ENCODE assay signal across 22 mouse cellular contexts in genomic region chr10:98695371-98695725, GRCm38 (mm10).
DNase-seq lines count a peak whose midpoint lies in the region; ATAC-seq and TF ChIP-seq lines count a peak whose summit lies in the region.
"Had no signal": no experiment of that assay in that cellular context is flagged by ENCODE, and none has a peak within 500 bp of the region (broad histone marks: within the 10 kb centered on the region; RNA-seq: fewer than 3 reads in every experiment).

No protein-coding gene starts in this region.

- H3K27ac ChIP-seq in intestine, embryonic 15.5 days, result no peak overlapping the region
- H3K27ac ChIP-seq in intestine, embryonic 16.5 days (ENCODE audit: low read length), result no peak overlapping the region
- no peak overlapping the region for H3K27ac ChIP-seq in stomach, embryonic 16.5 days (ENCODE audit: low read length)
- no peak overlapping the region for H3K27ac ChIP-seq in forebrain, embryonic 14.5 days (ENCODE audit: low read depth, low read length)
- no peak overlapping the region for H3K27ac ChIP-seq in gastrocnemius, adult 2 months
- H3K27ac ChIP-seq: embryonic facial prominence, embryonic 13.5 days; embryonic facial prominence, embryonic 15.5 days; forebrain, embryonic 10.5 days; forebrain, embryonic 12.5 days; forebrain, embryonic 15.5 days had no signal

- no peaks in the 10 kb centered on the region for H3K36me3 ChIP-seq in intestine, embryonic 15.5 days
- no peaks in the 10 kb centered on the region for H3K36me3 ChIP-seq in intestine, embryonic 16.5 days (ENCODE audit: control insufficient read depth, insufficient read depth, low read length)
- no peaks in the 10 kb centered on the region for H3K36me3 ChIP-seq in stomach, embryonic 16.5 days (ENCODE audit: control insufficient read depth, insufficient read depth, low read length)
- no peaks in the 10 kb centered on the region for H3K36me3 ChIP-seq in forebrain, embryonic 14.5 days (ENCODE audit: control insufficient read depth, insufficient read depth, low read length)
- H3K36me3 ChIP-seq: embryonic facial prominence, embryonic 13.5 days; embryonic facial prominence, embryonic 15.5 days; forebrain, embryonic 10.5 days; forebrain, embryonic 12.5 days; forebrain, embryonic 15.5 days had no signal

- WGBS in intestine, embryonic 15.5 days, result 70% methylated on average over 2 of the region's 2 CpGs
- WGBS in intestine, embryonic 16.5 days, result 74% methylated on average over 2 of the region's 2 CpGs
- 71% methylated on average over 2 of the region's 2 CpGs for WGBS in stomach, embryonic 16.5 days
- 96% methylated on average over 2 of the region's 2 CpGs for WGBS in forebrain, embryonic 14.5 days

- H3K9ac ChIP-seq in intestine, embryonic 15.5 days, result no peak overlapping the region
- no peak overlapping the region for H3K9ac ChIP-seq in intestine, embryonic 16.5 days (ENCODE audit: low read depth, low read length)
- H3K9ac ChIP-seq in stomach, embryonic 16.5 days (ENCODE audit: low read length), result no peak overlapping the region
- H3K9ac ChIP-seq in forebrain, embryonic 14.5 days (ENCODE audit: low read length), result no peak overlapping the region
- H3K9ac ChIP-seq: embryonic facial prominence, embryonic 13.5 days; embryonic facial prominence, embryonic 15.5 days; forebrain, embryonic 12.5 days; forebrain, embryonic 15.5 days had no signal

- no peak for TF ChIP-seq CTCF in gastrocnemius, adult 2 months (IDR thresholded peaks at IDR 0.05)

- peak; percentile 57 for ATAC-seq in intestine, embryonic 15.5 days
- peak; percentile 67 for ATAC-seq in intestine, embryonic 16.5 days
- peak; percentile 29; the same call in 1 of the 2 replicates for ATAC-seq in stomach, embryonic 16.5 days (ENCODE audit: insufficient read depth, low FRiP score)
- no peak for ATAC-seq in forebrain, embryonic 14.5 days
- ATAC-seq: forebrain, embryonic 15.5 days had no signal

- intact Hi-C loops in gastrocnemius, adult 2 months (cut with DNase I), result no loop called here

- H3K4me3 ChIP-seq in intestine, embryonic 15.5 days (replicated peaks), result no peak overlapping the region
- no peak overlapping the region for H3K4me3 ChIP-seq in intestine, embryonic 16.5 days (ENCODE audit: low read length)
- H3K4me3 ChIP-seq in stomach, embryonic 16.5 days (replicated peaks; ENCODE audit: low read length), result no peak overlapping the region
- no peak overlapping the region for H3K4me3 ChIP-seq in forebrain, embryonic 14.5 days (ENCODE audit: low read depth, low read length)
- no peak overlapping the region for H3K4me3 ChIP-seq in gastrocnemius, adult 2 months
- H3K4me3 ChIP-seq: embryonic facial prominence, embryonic 13.5 days; embryonic facial prominence, embryonic 15.5 days; erythroblast, embryonic 14.5 days; forebrain, embryonic 10.5 days; forebrain, embryonic 12.5 days; forebrain, embryonic 15.5 days had no signal

- H3K4me2 ChIP-seq in intestine, embryonic 15.5 days (replicated peaks), result no peak overlapping the region
- H3K4me2 ChIP-seq in intestine, embryonic 16.5 days (ENCODE audit: low read depth, low read length), result no peak overlapping the region
- H3K4me2 ChIP-seq in stomach, embryonic 16.5 days (ENCODE audit: low read depth, low read length), result no peak overlapping the region
- no peak overlapping the region for H3K4me2 ChIP-seq in forebrain, embryonic 14.5 days (ENCODE audit: low read length)
- H3K4me2 ChIP-seq: embryonic facial prominence, embryonic 13.5 days; embryonic facial prominence, embryonic 15.5 days; forebrain, embryonic 12.5 days; forebrain, embryonic 15.5 days had no signal

- H3K4me1 ChIP-seq in intestine, embryonic 15.5 days (replicated peaks), result no peaks in the 10 kb centered on the region
- H3K4me1 ChIP-seq in intestine, embryonic 16.5 days (ENCODE audit: control insufficient read depth, insufficient read depth, low read length), result no peaks in the 10 kb centered on the region
- no peaks in the 10 kb centered on the region for H3K4me1 ChIP-seq in stomach, embryonic 16.5 days (ENCODE audit: control insufficient read depth, insufficient read depth, low read length)
- H3K4me1 ChIP-seq in forebrain, embryonic 14.5 days (ENCODE audit: control insufficient read depth, insufficient read depth, low read length), result no peaks in the 10 kb centered on the region
- H3K4me1 ChIP-seq: embryonic facial prominence, embryonic 13.5 days; embryonic facial prominence, embryonic 15.5 days; forebrain, embryonic 10.5 days; forebrain, embryonic 12.5 days; forebrain, embryonic 15.5 days had no signal

- DNase-seq in frontal cortex, postnatal 36 days (ENCODE audit: low spot score in 2 of 2), result no peak
- DNase-seq in forebrain, embryonic 14.5 days (ENCODE audit: low spot score), result no peak
- no peak for DNase-seq in gastrocnemius, adult 2 months
- DNase-seq: adrenal gland, adult 2 months; adrenal gland, postnatal 10 days; adrenal gland, postnatal 25 days; cerebellum, adult 11 months; cerebellum, adult 18-20 months; cerebellum, adult 8-10 months; cerebellum, adult 9-11 months; cerebellum, postnatal 14 days; cerebellum, postnatal 36 days; embryo, embryonic 11 days had no signal

- no peaks in the 10 kb centered on the region for H3K27me3 ChIP-seq in intestine, embryonic 15.5 days (replicated peaks)
- H3K27me3 ChIP-seq in intestine, embryonic 16.5 days (replicated peaks; ENCODE audit: control insufficient read depth, insufficient read depth, low read length), result no peaks in the 10 kb centered on the region
- no peaks in the 10 kb centered on the region for H3K27me3 ChIP-seq in stomach, embryonic 16.5 days (ENCODE audit: control insufficient read depth, insufficient read depth, low read length)
- no peaks in the 10 kb centered on the region for H3K27me3 ChIP-seq in forebrain, embryonic 14.5 days (replicated peaks; ENCODE audit: control insufficient read depth, insufficient read depth, low read length)
- H3K27me3 ChIP-seq: embryonic facial prominence, embryonic 13.5 days; embryonic facial prominence, embryonic 15.5 days; forebrain, embryonic 12.5 days; forebrain, embryonic 15.5 days had no signal

- no peaks in the 10 kb centered on the region for H3K9me3 ChIP-seq in intestine, embryonic 15.5 days
- H3K9me3 ChIP-seq in intestine, embryonic 16.5 days (ENCODE audit: control insufficient read depth, low read length), result no peaks in the 10 kb centered on the region
- no peaks in the 10 kb centered on the region for H3K9me3 ChIP-seq in stomach, embryonic 16.5 days (replicated peaks; ENCODE audit: control insufficient read depth, low read length)
- no peaks in the 10 kb centered on the region for H3K9me3 ChIP-seq in forebrain, embryonic 14.5 days (replicated peaks; ENCODE audit: control insufficient read depth, low read length)
- H3K9me3 ChIP-seq: embryonic facial prominence, embryonic 13.5 days; embryonic facial prominence, embryonic 15.5 days; forebrain, embryonic 10.5 days; forebrain, embryonic 12.5 days; forebrain, embryonic 15.5 days had no signal
